Mouse (Mus musculus): ENCODE results near the gene Msantd3. TPM values are rescaled to one million over a fixed set of nuclear protein-coding genes. Genes with fewer than 3 reads are reported as not detected.
A peak's percentile ranks its signal among the peaks of the same experiment; 100 is the strongest.

The Msantd3 gene
- total RNA-seq, 1 experiment: 41.7 TPM

DNA sequence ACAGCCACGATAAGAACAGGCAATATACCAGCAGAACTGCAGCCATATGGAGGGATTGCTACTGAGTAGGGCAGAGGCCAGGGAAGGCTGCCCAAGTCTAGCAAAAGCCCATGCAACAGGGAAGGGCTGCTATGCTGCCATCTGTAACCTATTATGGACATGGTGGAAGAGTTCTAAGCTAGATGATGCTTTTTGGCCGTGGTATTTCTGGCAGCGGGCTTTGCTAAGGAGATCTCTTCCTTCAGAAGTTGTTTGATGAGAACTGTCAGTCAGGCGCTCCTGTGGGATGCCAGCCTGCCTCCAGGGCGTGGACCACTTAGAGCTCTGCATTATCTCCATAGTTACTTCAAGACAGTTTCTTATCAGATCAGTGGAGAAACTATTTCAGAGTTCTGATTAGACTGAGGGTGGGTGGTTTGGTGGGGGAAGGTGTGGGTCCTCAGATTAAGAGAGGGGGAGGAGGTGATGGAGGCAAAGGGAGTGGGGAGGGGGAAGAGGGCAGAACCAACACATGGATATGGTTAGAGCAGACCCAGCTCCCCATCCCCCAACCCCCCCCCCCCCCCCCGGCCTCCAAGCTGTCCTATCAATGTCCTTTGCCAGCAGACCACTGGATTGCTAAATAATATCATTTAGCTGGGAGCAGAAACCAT, 8.8 kb downstream of the Msantd3 start:
- in situ Hi-C loops (cut with MboI; ENCODE audit: low sequenced_read_pairs in 2 of 2, unreplicated experiment in 2 of 2): no loop called here
- Histone ChIP-seq H3K4me1 (ENCODE audit: control insufficient read depth in 2 of 2, insufficient read depth in 2 of 2, low read length in 2 of 2, poor library complexity in 1 of 2) (peaks cover 27 to 29% of the 10 kb centered on the region in 2 experiments), H3K9me3 (ENCODE audit: control insufficient read depth, insufficient read depth, low read depth, low read length) (no peaks in the 10 kb centered on the region), H3K9ac (ENCODE audit: insufficient read depth, low read depth, low read length, poor library complexity, severe bottlenecking) (no peak overlapping the region), H3K4me3 (ENCODE audit: insufficient read depth in 1 of 2, low read depth in 1 of 2, low read length in 2 of 2, poor library complexity in 1 of 2, severe bottlenecking in 1 of 2) (no peak overlapping the region), H3K36me3 (ENCODE audit: control insufficient read depth, insufficient read depth, low read length, poor library complexity, severe bottlenecking) (peaks cover 9% of the 10 kb centered on the region), H3K27ac (ENCODE audit: insufficient read depth, low read depth, low read length, poor library complexity, severe bottlenecking) (no peak overlapping the region)
- TF ChIP-seq MAFK (IDR thresholded peaks at IDR 0.05; ENCODE audit: insufficient read depth, low read depth, low read length) (no peak), CHD2 (IDR thresholded peaks at IDR 0.05; ENCODE audit: low read depth, low read length) (no peak), ZC3H11A (IDR thresholded peaks at IDR 0.05; ENCODE audit: borderline replicate concordance, low read depth, low read length) (no peak), HCFC1 (IDR thresholded peaks at IDR 0.05; ENCODE audit: borderline replicate concordance, insufficient read depth, low read length) (no peak), ZNF384 (IDR thresholded peaks at IDR 0.05; ENCODE audit: low read depth, low read length) (no peak)
- DNase-seq (ENCODE audit: low read depth, low spot score): no peak

DNA sequence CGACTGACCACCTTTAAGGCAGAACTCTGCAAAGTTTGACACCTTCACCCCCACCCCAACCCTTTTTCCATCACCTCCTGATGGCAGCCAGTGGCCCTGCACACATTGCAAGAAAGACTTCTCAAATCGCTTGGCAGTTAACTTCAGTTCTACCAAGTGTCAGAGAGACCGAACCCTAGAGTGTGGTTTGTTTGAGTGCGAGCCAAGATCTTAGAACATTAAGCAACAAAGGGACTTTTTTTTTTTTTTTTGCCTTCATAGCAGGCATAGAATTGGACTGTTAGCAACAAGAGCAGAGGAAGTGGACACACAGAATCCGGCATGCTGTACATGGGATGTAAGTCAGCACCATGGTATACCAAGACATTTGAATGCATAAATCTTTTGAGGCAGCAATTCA, 9.9 kb downstream of the Msantd3 start:
- Histone ChIP-seq H3K4me3 (ENCODE audit: insufficient read depth in 1 of 2, low read depth in 1 of 2, low read length in 2 of 2, poor library complexity in 1 of 2, severe bottlenecking in 1 of 2) (no peak overlapping the region), H3K36me3 (ENCODE audit: control insufficient read depth, insufficient read depth, low read length, poor library complexity, severe bottlenecking) (peaks cover 13% of the 10 kb centered on the region), H3K4me1 (ENCODE audit: control insufficient read depth in 2 of 2, insufficient read depth in 2 of 2, low read length in 2 of 2, poor library complexity in 1 of 2) (peaks cover 20 to 21% of the 10 kb centered on the region in 2 experiments; a peak in 3 of 4 replicates), H3K9ac (ENCODE audit: insufficient read depth, low read depth, low read length, poor library complexity, severe bottlenecking) (no peak overlapping the region), H3K9me3 (ENCODE audit: control insufficient read depth, insufficient read depth, low read depth, low read length) (no peaks in the 10 kb centered on the region), H3K27ac (ENCODE audit: insufficient read depth, low read depth, low read length, poor library complexity, severe bottlenecking) (no peak overlapping the region)
- TF ChIP-seq HCFC1 (IDR thresholded peaks at IDR 0.05; ENCODE audit: borderline replicate concordance, insufficient read depth, low read length): no peak
- TF ChIP-seq ZNF384 (IDR thresholded peaks at IDR 0.05; ENCODE audit: low read depth, low read length): no peak
- no peak for TF ChIP-seq MAFK (IDR thresholded peaks at IDR 0.05; ENCODE audit: insufficient read depth, low read depth, low read length)
- no peak for TF ChIP-seq ZC3H11A (IDR thresholded peaks at IDR 0.05; ENCODE audit: borderline replicate concordance, low read depth, low read length)
- TF ChIP-seq CHD2 (IDR thresholded peaks at IDR 0.05; ENCODE audit: low read depth, low read length): no peak
- no peak for DNase-seq (ENCODE audit: low read depth, low spot score)
- in situ Hi-C loops (cut with MboI; ENCODE audit: low sequenced_read_pairs in 2 of 2, unreplicated experiment in 2 of 2): loop anchor here in 1 of 2 experiments (25.0 kb wide), 1 partner anchor 87 kb away; the partner anchor contains the start of gene Tex10

DNA sequence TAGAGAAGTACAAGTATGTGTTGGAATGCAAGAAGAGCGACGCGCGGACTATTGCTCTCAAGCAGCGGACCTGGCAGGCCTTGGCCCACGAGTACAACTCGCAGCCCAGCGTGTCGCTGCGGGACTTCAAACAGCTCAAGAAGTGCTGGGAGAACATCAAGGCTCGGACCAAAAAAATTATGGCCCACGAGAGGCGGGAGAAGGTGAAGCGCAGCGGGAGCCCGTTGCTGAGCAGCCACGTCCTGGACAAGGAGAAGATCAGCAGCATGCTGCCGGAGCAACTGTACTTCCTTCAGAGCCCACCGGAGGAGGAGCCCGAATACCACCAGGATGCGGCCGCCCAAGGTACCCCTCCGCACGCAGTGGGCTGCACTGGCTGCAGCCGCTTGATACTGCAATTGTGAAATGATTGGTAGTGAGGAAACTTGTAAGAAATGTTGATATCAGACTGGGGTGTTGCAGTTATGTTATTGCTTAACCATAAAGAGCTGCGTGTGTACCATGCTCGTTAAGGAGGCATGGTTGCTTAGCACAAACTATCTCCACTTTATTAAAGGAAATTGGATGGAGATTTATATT, 12.8 kb downstream of the Msantd3 start:
- peak overlapping the region; percentile 10 to 39; a peak in 3 of 4 replicates for H3K4me3 ChIP-seq (ENCODE audit: insufficient read depth in 1 of 2, low read depth in 1 of 2, low read length in 2 of 2, poor library complexity in 1 of 2, severe bottlenecking in 1 of 2)
- H3K36me3 ChIP-seq (ENCODE audit: control insufficient read depth, insufficient read depth, low read length, poor library complexity, severe bottlenecking): peaks cover 16% of the 10 kb centered on the region
- H3K9ac ChIP-seq (ENCODE audit: insufficient read depth, low read depth, low read length, poor library complexity, severe bottlenecking): peak overlapping the region; percentile 30; the same call in 1 of the 2 replicates
- H3K9me3 ChIP-seq (ENCODE audit: control insufficient read depth, insufficient read depth, low read depth, low read length): no peaks in the 10 kb centered on the region
- TF ChIP-seq ZC3H11A (IDR thresholded peaks at IDR 0.05; ENCODE audit: borderline replicate concordance, low read depth, low read length) (no peak), MAFK (IDR thresholded peaks at IDR 0.05; ENCODE audit: insufficient read depth, low read depth, low read length) (no peak), ZNF384 (IDR thresholded peaks at IDR 0.05; ENCODE audit: low read depth, low read length) (no peak), HCFC1 (IDR thresholded peaks at IDR 0.05; ENCODE audit: borderline replicate concordance, insufficient read depth, low read length) (no peak), CHD2 (IDR thresholded peaks at IDR 0.05; ENCODE audit: low read depth, low read length) (no peak)
- DNase-seq (ENCODE audit: low read depth, low spot score): no peak
- H3K27ac ChIP-seq (ENCODE audit: insufficient read depth, low read depth, low read length, poor library complexity, severe bottlenecking): no peak overlapping the region
- H3K4me1 ChIP-seq (ENCODE audit: control insufficient read depth in 2 of 2, insufficient read depth in 2 of 2, low read length in 2 of 2, poor library complexity in 1 of 2): peaks cover 4 to 7% of the 10 kb centered on the region in 2 experiments; a peak in 2 of 4 replicates
- in situ Hi-C loops (cut with MboI; ENCODE audit: low sequenced_read_pairs in 2 of 2, unreplicated experiment in 2 of 2): loop anchor here in 1 of 2 experiments (25.0 kb wide), 1 partner anchor 90 kb away; the partner anchor contains the start of gene Tex10

DNA sequence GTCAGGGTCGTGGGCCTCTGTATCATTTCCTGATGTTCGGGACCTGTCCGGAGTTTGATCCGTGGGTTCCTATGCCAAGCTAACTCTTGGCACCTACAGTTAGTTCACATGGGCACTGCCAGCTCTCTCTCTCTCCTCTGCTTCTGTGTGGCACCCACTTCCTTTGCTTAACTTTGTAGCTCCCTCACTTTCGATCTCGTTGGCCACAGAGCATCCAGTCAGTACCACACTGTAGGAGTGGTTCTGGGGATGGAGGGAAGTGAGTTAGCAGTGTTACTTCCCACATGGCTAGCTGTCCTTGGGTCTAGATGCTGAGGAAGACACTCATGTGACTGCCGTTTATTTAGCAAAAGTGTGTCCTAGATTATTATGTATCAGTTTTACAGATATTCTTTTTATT, 14.4 kb downstream of the Msantd3 start:
- in situ Hi-C loops (cut with MboI; ENCODE audit: low sequenced_read_pairs in 2 of 2, unreplicated experiment in 2 of 2): loop anchor here in 1 of 2 experiments (25.0 kb wide), 1 partner anchor 92 kb away; the partner anchor contains the start of gene Tex10
- no peak overlapping the region for H3K9ac ChIP-seq (ENCODE audit: insufficient read depth, low read depth, low read length, poor library complexity, severe bottlenecking)
- DNase-seq (ENCODE audit: low read depth, low spot score): no peak
- H3K36me3 ChIP-seq (ENCODE audit: control insufficient read depth, insufficient read depth, low read length, poor library complexity, severe bottlenecking): peaks cover 16% of the 10 kb centered on the region
- TF ChIP-seq CHD2 (IDR thresholded peaks at IDR 0.05; ENCODE audit: low read depth, low read length) (no peak), ZNF384 (IDR thresholded peaks at IDR 0.05; ENCODE audit: low read depth, low read length) (no peak), HCFC1 (IDR thresholded peaks at IDR 0.05; ENCODE audit: borderline replicate concordance, insufficient read depth, low read length) (no peak), ZC3H11A (IDR thresholded peaks at IDR 0.05; ENCODE audit: borderline replicate concordance, low read depth, low read length) (no peak), MAFK (IDR thresholded peaks at IDR 0.05; ENCODE audit: insufficient read depth, low read depth, low read length) (no peak)
- no peak overlapping the region for H3K4me3 ChIP-seq (ENCODE audit: insufficient read depth in 1 of 2, low read depth in 1 of 2, low read length in 2 of 2, poor library complexity in 1 of 2, severe bottlenecking in 1 of 2)
- H3K9me3 ChIP-seq (ENCODE audit: control insufficient read depth, insufficient read depth, low read depth, low read length): no peaks in the 10 kb centered on the region
- no peak overlapping the region for H3K27ac ChIP-seq (ENCODE audit: insufficient read depth, low read depth, low read length, poor library complexity, severe bottlenecking)
- H3K4me1 ChIP-seq (ENCODE audit: control insufficient read depth in 2 of 2, insufficient read depth in 2 of 2, low read length in 2 of 2, poor library complexity in 1 of 2): 0 out of 4 replicates have a peak, but pooled peaks cover 0 to 3% of the 10 kb centered on the region in 2 experiments
